Mouse (Mus musculus): ENCODE data around the gene Dlgap1. TPM values are rescaled to one million over a fixed set of nuclear protein-coding genes. Genes with fewer than 3 reads are reported as not detected.

Dlgap1 gene
- total RNA-seq, 1 experiment from 2014 or later: 26.8 TPM

DNA sequence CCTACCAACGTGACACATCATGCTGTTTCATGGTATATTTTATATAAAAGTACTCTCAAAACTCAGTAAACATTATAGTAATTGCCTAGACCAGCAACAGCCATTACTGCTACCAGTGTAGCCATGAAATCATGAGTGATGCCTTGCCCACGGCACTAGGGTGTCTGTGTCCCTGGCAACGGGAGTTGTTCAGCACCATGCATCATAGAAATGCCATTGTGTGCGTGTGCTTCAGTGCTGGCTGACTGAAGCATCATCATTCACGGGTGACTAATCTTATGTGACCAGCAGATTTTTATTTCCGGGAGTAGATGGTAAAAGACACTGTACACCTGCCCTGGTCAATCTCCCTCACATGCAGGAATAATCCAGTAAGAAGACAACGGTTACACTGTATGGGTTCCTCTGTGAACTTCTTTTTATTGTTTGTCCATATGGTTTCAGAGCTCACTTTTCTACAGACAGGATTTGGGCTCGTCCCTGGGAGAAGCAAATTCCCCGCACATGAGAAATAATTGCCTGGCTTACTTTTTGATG, 203.7 kb downstream of the Dlgap1 start:
- peak; percentile 4 for DNase-seq

- no peak for DNase-seq
Observed at GRCm38 (mm10) chr17:70173916-70174315, 205.0 kb downstream of the Dlgap1 start.

GRCm38 (mm10) chr17:70191228-70191627, 222.4 kb downstream of the Dlgap1 start:
- DNase-seq: no peak

DNA sequence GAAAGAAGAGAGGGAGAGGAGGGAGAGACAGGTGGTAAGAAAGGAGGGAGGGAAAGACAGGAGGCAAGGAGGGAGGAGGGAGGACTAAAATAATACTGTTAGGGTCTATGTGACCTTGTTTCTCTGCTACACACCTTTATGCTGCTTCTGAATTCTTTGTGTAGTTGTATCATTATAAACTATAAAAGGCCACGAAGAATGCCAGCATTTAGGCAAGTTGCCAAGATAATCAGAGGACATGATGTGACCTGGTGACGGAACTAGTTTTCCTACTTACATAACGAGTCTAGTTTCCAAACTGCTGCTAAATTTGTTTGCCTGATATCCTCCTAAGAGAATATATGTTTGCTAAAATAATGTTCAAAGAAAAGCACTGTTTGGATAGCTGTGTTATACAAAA, 254.0 kb downstream of the Dlgap1 start:
- no peak for DNase-seq

GRCm38 (mm10) chr17:70247342-70247741, 278.5 kb downstream of the Dlgap1 start:
- no peak for DNase-seq

DNA sequence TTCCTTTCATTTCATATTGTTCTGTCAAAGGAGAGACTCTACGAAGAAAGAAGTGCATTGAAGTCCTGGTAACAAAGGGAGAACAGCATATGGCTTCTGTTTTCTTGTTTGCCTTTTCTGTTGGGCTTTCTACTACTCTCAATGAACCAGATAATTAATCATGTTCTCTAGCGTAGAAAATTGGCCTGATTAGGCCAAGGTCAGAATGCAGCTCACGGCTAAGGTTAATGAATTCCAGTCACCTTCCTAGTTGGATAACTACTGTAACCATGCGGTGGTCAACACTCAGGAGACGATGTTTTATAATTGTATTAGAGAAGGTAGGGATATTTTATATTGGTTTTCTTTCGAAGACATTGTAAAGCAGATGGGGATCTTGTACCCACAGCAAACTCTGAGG, 279.4 kb downstream of the Dlgap1 start:
- no peak for DNase-seq

DNA sequence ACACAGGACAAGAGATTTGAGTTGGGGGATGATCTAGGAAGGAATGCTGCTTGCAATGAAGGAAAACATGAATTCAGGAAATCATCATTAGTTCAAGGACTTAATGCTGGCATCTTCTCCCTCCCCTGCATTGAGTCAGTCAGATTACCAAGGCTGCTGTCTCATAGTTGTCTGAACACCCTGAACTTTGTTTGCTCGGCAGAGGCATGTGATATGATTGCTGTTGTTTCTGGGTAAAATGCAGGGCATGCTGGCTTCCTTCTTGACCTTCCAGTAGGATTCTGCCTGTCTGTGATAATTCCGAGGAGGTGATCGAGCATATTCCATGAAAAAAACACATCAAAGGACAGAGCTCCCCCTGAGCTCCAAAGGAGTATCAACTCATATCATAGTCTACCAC, 283.6 kb downstream of the Dlgap1 start:
- peak; percentile 36 for DNase-seq

DNA sequence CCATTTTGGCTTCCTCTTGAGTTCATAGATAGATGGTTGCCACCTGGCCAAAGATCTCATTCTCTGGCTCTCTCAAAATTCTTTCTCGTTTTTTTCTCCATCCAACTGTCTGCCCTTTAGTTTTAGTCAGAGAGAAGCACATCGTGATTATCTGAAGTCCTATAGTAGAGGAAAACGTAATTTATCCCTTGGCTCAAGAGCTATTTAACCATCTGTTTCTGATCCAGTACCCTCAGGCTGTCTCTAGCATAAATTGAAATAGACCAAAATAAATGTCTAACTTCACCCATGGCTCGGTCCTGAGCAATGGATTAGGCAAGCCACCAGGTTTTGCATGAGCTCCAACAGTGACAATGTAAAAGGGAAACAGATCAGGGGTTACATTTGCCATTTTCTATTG, 287.5 kb downstream of the Dlgap1 start:
- no peak for DNase-seq

- DNase-seq: no peak
Observed at GRCm38 (mm10) chr17:70263156-70263555, 294.3 kb downstream of the Dlgap1 start.

DNA sequence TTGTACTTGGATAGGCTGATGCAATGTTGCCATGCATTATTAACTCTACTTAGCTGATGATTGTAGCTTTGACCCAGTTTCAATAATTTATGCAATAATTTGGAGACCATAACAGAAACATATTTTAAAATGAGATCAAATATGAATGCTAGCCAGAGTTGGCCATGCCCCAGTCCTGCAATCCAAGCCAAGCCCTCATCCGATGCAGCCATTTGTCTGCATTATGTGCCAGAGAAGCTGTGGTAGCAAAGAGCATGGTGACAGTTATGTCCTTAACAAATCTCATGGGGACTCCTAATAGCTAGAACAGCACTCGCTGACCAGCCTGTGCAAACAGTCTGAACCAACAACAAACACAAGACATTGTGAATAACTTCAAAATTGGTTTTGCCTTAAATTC, 303.3 kb downstream of the Dlgap1 start:
- no peak for DNase-seq

GRCm38 (mm10) chr17:70287708-70288107, 318.8 kb downstream of the Dlgap1 start:
- no peak for DNase-seq

GRCm38 (mm10) chr17:70294106-70294505, 325.2 kb downstream of the Dlgap1 start:
- no peak for DNase-seq

GRCm38 (mm10) chr17:70301941-70302478, 333.1 kb downstream of the Dlgap1 start:
- DNase-seq: no peak

DNA sequence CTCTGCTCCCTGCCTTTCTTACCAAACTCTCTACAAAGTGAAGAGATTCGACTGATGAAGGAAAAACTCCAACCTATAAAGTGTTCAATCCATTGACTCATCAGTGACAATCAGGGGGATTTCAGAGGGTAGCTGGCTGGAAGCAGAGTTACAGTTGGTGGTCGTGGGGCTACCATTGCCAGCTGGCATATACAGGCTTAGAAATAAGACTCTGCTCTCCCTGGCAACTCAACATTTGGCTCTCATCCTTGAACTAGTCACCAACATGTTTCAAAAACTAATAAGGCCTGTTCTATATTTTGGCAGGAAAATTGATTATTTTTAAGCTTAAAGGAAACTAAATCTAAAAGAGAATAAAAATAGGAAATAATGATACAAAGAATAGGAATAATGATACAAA, 333.8 kb downstream of the Dlgap1 start:
- no peak for DNase-seq

GRCm38 (mm10) chr17:70305021-70305420, 336.1 kb downstream of the Dlgap1 start:
- no peak for DNase-seq

DNA sequence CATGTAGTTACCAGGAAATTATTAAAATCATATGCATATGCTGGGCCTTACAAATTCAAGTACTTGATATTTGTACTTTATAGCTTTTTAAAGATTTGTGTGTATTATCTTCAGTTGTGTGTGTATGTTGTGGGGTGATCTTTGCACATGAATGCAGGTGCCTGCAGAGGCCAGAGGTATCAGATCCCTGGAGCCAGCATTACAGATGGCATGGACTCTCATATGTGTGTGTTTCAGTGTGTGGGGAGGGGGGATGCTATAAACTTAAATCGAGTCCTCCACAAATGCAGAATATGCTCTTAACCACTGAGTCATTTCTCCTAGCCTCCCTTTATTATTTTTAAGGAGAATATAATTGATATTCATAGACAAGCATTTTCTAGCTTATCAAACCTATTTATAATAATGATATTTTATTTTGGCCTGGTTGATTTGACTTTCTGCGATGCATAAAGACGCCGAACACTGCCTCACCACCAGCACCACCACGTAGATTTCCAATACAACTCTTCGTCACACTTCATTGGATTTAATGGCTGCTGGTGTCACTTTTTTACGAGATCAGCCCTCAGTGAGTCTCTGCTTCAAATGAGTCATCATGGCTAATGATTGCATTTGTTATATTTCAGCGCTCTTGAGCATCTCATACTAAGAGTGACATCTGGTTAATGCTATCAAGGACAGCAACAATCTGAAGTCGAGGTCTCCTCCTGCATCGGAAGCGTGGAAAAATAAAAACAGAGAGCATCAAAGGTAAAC, 338.7 kb downstream of the Dlgap1 start:
- DNase-seq: no peak

DNA sequence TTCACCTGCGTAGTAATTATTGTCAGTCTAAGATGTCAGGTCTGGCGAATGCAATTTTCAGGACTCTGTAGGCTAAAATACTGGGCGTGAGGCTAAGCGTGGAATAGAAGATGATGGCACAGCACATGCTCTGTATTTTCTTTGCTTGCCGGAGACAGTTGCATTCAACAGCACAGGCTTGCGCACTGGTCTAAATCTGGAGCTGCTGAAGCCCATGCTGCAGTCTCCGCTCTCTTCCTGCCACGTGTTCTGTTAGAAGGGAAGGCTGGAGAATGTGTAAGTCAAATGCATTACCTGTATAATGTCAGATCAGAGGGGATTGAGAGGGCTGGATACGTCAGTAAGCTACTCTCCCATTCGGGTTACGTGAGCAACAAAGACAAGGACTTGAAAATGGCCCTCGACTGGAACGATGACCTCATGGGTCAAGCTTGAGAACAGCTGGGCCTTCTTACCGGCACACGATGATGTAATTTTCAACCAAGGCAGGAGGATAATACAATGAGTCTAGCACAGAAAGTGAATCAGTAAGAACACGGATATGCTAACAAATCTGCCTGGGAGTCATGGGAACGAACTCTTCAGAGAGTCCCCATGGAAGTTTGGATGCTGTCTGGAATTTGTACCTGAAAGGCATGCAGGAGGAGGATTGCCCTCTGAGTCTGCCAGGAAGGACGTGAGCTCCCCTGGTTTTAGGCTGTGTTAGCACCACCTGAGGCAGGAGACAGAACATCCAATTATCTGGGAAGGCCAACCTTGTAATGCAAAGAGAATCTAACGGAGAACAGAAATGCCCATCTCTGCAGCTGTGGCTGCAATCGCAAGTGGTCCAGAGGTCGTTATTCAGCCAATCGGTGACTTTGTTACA, 339.7 kb downstream of the Dlgap1 start:
- DNase-seq: no peak

DNA sequence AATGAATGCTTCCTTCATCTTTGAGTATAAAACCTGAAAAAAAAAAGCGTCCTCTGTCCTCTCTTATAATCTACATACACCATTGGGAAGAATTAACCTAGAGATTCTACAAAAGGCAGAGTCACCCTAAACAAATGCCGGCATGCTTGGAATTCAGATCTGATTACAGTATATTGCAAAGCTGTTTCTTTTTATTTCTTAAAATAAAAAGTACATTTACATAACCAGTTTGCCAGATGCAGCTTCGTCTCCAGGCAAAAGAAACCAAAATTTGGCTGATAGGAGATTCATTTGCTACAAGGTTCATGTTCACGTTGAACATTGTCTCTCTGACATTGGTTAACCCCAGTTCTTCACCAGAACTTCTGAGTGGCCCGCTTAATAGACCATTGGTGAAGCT, 347.5 kb downstream of the Dlgap1 start:
- DNase-seq: no peak

- no peak for DNase-seq
Observed at GRCm38 (mm10) chr17:70317779-70318178, 348.9 kb downstream of the Dlgap1 start.

DNA sequence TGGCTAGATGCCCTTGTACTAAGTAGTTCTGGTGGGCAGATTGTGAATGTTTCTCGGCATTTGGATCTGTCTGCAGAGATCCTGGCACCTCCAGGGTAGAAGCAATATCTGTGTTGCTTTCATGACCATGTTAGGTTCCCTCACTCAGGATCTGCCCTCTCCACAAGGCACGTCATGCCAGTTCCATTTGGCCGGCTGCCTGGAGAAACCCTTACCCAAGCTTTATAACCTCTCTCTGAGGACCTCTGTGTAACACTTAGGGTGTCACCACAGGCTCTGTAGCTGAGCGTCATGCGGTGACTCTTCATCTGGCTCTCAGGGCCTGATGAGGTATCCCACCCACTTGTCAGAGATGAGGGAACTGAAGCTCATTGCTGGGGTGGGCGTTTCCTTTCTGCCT, 353.1 kb downstream of the Dlgap1 start:
- no peak for DNase-seq

DNA sequence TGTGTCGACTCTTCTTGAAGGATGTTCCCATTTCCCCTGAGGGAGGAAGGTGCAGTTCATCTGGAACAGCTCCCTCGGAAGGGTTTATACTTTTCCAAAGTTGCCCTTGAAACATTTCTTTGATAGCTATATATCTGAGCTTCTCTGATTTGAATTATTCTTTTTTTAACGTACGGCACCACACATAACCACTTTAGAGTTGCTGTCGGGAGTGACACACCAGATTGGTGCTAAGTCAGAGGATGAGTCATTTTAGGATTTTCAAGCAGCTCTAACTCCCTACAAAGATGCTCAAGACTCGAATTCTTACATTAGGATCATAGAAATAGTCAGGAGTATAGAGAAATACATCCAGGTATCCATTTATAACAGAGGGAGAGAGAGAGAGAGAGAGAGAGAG, 364.6 kb downstream of the Dlgap1 start:
- no peak for DNase-seq

DNA sequence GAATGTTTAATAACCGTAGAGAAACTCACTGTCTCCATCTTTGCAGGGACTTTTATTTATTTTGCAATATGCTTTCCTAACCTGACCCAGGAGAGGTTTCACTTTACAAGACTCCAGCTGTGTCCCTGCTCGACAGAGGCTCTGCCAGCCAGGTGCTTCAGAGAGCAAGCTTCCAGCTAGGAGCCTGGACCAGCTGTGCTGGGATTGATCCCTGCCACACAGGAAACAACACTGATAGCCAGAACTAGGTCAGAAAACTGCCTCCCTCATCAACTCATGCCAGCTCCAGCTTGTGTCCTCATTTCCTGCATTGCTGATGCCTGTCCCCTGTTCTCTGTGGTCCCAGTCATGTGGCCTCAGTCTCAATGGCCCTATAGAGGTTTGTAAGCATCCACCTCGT, 365.3 kb downstream of the Dlgap1 start:
- DNase-seq: no peak

DNA sequence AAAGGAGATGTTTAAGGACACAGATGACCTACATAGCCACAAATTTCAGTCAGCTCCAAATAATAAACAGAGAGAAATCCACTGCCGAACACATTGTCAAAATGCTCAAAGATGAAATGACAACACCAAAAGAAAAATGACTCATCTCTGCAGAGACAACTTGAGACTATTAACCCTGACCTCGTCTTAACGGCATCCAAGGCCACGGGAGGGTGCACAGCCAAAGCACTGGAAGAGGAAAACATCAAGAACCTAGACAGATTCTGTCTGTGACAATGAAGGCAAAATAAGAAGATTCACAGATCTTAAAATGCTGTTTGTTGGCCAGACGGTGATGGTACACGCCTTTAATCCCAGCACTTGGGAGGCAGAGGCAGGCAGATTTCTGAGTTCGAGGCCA, 370.9 kb downstream of the Dlgap1 start:
- DNase-seq: peak; percentile 47

Data from adrenal gland, postnatal 14 days (tissue).